Mouse (Mus musculus) liver, embryonic 15.5 days (tissue): ENCODE measurements around the gene 1110008P14Rik. TPM values are rescaled to one million over a fixed set of nuclear protein-coding genes. Genes with fewer than 3 reads are reported as not detected.

ENCODE experiments used
- polyA plus RNA-seq: library from polyadenylated mRNA; unstranded; fragments of >200 nt; fragmentation: Nextera tagmentation; extraction: Ambion mirVana; gene quantifications from 2 replicates; pipeline ENCODE4 v1.2.1, GENCODE M21; 2015

The 1110008P14Rik gene
- polyA plus RNA-seq, 1 experiment from 2014 or later = 29.0 TPM

Other genes with a start within 250 kb of the 1110008P14Rik start
- gene Prrc2b, start 230.9 kb downstream of the 1110008P14Rik start, polyA plus RNA-seq = 8.3 and 9.6 TPM in 2 replicates
- gene Pomt1, start 145.3 kb downstream of the 1110008P14Rik start, polyA plus RNA-seq = 11.9 and 14.9 TPM in 2 replicates
- 24.9 and 33.4 TPM in 2 replicates for gene Uck1, start 121.8 kb downstream of the 1110008P14Rik start, polyA plus RNA-seq
- gene Golga2, start 94.6 kb downstream of the 1110008P14Rik start, polyA plus RNA-seq = 7.9 and 10.2 TPM in 2 replicates
- gene Swi5, start 93.9 kb downstream of the 1110008P14Rik start, polyA plus RNA-seq = 156 and 158 TPM in 2 replicates
- 17.0 and 18.0 TPM in 2 replicates for gene Ciz1, start 29.6 kb downstream of the 1110008P14Rik start, polyA plus RNA-seq
- gene Dnm1, start 28.6 kb downstream of the 1110008P14Rik start, polyA plus RNA-seq = 0.44 and 0.50 TPM in 2 replicates
- gene Lcn2, start 6.3 kb upstream of the 1110008P14Rik start, polyA plus RNA-seq = 185 and 214 TPM in 2 replicates
- 12.0 and 12.2 TPM in 2 replicates for gene Ptges2, start 14.0 kb upstream of the 1110008P14Rik start, polyA plus RNA-seq
- 2.4 TPM in 2 replicates for gene Naif1, start 68.5 kb upstream of the 1110008P14Rik start, polyA plus RNA-seq
- 9.6 and 10.4 TPM in 2 replicates for gene Slc25a25, start 69.5 kb upstream of the 1110008P14Rik start, polyA plus RNA-seq
- 1.3 and 2.2 TPM in 2 replicates for gene Fam102a, start 153.4 kb upstream of the 1110008P14Rik start, polyA plus RNA-seq
- 48.2 and 49.0 TPM in 2 replicates for gene Dpm2, start 188.9 kb upstream of the 1110008P14Rik start, polyA plus RNA-seq
- gene Pip5kl1, start 192.9 kb upstream of the 1110008P14Rik start, polyA plus RNA-seq = 0.22 TPM in 1 of 2 replicates, not detected in the other
- not detected in 2 replicates for gene 9430097D07Rik, start 193.7 kb upstream of the 1110008P14Rik start, polyA plus RNA-seq
- 7.9 and 8.5 TPM in 2 replicates for gene St6galnac4, start 205.2 kb upstream of the 1110008P14Rik start, polyA plus RNA-seq
- 11.6 and 11.7 TPM in 2 replicates for gene St6galnac6, start 217.8 kb upstream of the 1110008P14Rik start, polyA plus RNA-seq
- 4.7 and 6.6 TPM in 2 replicates for gene Ak1, start 239.8 kb upstream of the 1110008P14Rik start, polyA plus RNA-seq